Mouse (Mus musculus): ENCODE measurements at regions not wholly inside any gene's neighbourhood (a gene's known extent, or its start where the extent isn't known, plus 50 kb on each side); places are given as distances from the start of the nearest gene placed in this dataset.
A peak's percentile ranks its signal among the peaks of the same experiment; 100 is the strongest.

DNA sequence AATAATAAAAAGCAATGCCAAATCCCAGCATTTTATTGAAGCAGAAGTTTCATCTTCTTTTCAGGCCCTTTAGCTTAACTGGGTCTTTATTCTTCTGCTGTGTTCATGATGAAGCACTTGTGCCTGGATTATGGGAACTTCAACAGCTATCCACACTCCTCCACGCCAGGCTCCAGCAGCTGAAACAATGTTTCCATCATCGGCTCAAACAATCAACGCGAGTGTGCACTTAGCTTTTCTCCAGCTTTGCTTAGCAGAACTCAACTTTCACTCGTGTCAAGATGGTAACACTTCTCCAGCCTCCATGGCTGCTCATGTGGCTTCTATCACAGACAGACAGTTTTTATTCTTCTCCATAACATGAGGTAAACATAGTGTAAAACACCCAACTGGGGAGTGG, 143.8 kb upstream of the Mdm1 start:
- DNase-seq (ENCODE audit: low spot score in 2 of 2) = no peak

DNA sequence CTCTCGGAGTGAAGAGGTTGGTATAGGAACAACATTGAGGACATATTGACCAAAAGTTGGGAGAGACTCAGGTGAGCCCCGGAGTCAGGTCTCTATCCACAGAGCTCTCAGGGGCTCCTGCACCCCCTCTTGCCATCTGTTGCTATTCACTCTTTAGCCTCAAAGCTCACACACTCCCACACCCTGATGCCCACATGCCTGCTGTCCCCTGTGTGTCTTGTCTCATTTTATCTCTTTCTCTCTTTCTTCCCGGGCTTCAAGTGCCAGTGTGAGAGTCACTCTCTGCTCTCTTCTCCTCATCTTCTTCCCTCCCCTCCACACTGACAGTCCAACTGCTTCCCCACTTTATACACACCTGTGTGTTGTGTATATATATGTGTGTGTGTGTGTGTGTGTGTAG, 141.0 kb upstream of the Mdm1 start:
- DNase-seq (ENCODE audit: low spot score in 2 of 2) = no peak

DNA sequence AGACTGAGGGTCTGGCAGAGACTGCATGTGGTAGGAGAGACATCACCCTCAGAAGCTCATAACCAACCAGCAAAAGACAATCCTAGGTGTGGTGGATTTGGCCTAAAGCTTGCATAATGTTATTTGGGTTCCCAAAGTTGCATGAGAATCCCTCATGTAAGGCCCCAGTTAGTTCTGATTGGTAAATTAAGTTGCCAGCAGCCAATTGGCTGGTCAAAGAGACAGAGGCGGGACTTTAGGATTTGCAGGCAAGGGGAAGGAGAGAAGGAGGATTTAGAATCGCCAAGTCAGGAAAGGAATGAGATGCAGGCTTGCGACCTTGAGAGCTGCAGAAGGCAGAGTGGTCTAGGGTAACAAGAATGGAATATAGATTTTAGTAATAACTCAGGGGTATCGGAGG, 140.1 kb upstream of the Mdm1 start:
- no peak for DNase-seq (ENCODE audit: low spot score in 2 of 2)

DNA sequence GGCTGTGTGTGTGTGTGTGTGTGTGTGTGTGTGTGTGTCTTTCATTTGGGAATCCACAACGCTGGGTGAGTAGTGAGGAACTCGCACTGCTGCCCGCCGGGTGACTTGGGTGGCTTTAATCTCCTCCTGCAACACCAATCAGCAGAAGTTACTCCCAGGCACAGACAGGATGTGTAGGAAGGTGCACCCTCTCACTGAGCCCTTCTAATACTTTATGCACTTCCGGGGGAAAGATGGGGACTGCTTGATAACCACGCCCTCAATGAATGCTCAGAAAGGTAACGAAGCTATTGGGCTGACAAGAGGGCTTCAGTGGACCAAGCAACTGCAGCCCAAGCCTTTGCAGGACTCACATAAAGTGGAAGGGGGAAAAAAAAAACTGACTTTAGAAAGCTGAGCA, 139.6 kb upstream of the Mdm1 start:
- no peak for DNase-seq (ENCODE audit: low spot score in 2 of 2)

DNA sequence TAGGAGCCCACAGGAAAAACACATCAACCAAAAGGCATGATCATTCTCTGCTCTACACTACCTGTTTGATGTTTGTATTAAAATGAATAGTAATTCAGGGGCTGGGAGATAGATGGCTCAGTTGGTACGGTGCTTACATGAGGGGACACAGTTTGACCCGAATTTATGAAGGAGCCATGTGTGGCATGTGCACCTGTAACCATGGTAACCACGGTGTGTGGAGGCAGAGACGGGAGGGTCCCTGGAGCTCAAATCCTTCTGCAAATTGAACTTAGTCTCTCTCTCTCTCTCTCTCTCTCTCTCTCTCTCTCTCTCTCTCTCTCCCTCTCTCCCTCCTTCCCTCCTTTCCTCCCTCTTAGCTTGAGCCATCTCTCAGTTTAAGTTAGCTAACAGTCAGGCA, 139.1 kb upstream of the Mdm1 start:
- DNase-seq (ENCODE audit: low spot score in 2 of 2) = no peak

DNA sequence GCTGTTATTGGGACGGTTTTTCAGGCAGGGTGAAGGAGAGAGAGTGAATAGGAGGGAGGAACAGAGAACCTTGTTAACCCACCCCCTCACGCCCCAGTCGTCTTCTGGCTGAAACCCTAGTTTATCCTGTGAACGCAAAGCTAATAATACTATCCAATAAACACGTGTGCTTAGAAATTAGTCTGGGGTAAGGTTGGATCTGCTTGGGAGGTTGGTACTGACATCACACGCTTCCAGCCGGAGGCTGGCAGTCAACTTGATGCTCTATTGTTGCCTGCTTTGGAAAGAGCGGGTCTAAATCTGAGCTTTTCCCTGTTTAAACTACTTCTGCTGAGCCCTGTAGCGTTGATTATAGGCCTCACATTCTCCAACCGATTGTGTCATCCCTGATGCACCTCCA, 138.4 kb upstream of the Mdm1 start:
- DNase-seq (ENCODE audit: low spot score in 2 of 2) = no peak

DNA sequence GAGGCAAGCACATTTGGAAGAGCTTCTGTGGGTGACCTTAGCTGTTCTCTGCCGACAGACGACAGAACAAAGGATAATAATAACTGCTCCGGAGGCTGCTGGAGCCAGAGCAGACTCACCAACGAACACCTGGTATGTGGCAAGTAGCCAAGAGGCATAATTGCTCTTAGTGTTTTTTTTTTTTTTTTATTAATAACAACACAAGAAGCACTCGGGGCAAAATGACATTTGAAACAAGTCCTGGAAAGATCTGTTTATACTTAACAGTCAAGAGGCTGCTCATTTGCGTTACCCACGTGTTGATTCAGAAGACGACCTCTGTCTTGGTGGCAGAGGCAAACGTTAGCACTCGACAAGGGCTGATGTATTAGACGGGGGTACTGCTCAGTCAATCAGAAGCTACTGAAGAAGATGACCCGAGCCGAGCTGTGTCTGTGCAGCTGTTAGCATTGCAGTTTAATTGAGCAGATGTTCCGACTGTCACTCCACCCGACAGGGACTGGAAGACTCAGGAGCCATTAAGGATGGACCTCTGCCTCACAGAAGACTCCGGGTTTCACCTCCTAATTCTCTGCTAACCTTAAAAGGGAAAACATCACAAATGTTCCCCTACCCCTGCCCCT, 137.8 kb upstream of the Mdm1 start:
- no peak for DNase-seq (ENCODE audit: low spot score in 2 of 2)

DNA sequence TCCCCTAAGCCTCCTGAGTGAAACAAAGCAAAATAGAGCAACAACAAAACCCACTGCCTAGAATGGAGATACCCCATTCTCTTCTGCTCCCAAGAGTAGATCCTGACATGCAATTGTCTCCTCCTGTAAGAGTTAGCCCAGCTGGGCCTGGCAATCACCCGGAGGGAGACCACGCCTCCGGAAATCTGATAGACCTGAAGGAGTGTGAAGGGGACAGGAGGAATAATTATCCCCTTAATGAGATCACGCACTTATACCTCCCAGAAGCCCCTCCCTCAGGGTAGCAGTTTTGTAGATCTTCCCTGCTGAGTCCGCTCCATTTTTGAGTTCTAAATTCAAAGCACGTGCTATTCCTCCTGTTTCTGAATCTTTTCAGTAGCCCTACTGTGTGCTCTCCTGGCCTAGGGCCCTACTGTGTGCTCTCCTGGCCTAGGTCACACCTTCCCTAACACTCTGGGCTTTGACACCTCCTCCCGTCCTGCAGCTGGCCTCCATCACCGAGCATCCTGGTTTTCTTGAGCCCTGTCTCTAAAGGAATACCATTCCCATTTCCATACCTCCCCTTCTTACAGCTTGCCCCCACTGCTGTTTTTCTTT, 137.2 kb upstream of the Mdm1 start:
- DNase-seq (ENCODE audit: low spot score in 2 of 2) = no peak

DNA sequence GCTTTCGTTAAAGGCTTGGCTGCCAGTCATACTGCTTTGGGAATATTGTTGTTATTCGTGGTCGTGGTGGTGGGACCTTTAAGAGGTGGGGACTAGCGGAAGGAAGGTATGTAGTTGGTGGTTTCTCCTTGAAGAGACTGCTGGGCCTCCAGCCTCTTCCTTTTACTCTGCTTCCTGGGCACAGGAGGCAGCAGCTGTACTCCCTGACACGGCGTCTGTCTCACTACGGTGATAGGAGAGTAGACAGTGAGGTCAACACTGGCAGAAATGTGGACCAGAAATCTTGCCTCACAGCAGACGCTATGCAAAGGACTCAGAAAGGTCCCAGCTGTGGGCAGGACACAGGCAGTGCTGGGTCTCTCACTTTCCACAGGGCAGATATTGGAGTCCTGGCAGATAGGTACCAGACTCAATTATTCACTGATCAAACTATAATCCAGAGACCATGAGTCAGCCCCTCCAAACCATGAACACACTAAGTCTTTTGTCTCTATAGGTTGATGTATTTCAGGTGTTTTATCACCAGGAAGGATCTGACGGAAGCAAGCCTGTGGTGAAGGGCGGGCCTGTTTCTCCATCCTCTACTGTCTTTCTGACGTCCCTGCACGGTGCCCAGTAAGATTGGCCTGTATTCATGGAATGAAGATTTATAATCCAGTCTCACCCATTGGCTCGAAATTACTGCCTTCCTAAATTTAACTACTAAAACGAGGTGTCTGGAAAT, 134.6 kb upstream of the Mdm1 start:
- DNase-seq (ENCODE audit: low spot score in 2 of 2) = no peak

DNA sequence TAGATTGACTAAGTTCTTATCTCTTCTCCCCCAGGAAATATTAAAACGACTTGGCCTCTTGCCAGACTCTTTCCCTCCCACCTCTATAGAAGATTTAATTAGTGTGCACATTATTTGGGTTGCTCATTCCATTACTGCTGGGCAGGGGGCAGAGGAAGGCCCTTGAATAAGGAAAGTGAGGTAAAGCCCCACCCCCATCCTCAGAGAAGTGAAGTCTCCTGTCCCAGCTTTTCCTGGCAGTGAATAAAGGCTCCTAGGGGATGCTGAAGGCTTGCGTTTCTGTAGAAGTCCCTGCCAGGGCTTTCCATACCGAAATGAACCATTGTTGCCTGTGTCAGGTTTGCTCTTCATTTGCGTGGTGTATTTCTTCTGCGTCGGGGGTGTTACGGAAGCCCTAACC, 133.8 kb upstream of the Mdm1 start:
- DNase-seq (ENCODE audit: low spot score in 2 of 2) = no peak

DNA sequence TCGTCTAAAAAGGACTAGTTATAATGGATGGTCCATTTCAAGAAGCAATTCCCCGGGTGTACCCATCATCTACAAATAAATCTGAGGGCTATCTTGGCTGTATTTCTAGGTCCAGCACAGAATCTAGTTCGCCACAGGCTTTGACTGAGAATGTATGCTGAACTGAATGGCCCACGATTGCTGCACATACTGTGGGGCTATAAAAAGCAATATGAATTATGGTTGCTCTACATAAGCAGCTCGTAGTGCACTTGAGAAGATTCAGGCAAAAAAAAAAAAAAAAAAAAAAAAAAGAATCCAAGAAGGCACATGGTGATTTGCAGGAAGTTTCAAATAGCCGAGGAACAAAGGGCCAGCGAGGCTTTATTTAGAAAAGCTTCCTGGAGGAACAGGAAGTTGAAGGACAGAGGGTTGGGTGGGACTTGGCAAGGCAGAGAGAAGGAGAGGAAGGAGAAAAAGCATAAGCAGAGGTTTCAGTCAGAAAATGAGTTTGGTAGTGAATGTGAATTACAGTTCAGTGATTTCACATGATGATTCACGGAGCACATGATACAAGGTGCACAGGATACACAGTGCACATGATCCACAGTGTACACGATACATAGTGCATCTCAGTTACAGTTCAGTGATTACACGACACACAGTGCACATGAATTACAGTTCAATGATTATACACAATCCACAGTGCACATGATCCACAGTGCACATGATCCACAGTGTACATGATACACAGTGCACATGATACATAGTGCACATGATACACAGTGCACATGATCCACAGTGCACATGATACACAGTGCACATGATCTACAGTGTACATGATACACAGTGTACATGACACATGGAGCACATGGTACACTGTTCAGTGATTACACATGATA, 129.7 kb upstream of the Mdm1 start:
- no peak for DNase-seq (ENCODE audit: low spot score in 2 of 2)

DNA sequence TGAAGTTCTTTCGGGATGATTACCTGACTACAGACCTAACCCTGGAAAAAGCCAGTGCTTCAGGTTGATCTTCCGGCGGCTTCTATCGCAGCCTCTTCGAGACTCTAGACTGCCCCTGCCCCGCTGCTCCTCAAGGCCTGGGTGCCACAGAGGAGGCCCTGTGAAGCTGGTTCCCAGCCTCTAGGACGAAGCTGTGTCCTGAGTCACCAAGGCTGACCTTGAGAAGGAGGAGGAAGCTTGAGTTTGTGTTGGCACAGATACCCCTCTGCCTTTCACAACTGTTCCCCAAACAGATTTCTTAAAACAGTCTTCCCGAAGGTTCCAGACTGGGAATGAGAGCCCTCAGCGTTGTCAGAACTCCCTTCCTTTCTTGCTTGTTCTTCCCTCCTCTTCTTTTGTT, 112.8 kb upstream of the Mdm1 start:
- no peak for DNase-seq (ENCODE audit: low spot score in 2 of 2)

DNA sequence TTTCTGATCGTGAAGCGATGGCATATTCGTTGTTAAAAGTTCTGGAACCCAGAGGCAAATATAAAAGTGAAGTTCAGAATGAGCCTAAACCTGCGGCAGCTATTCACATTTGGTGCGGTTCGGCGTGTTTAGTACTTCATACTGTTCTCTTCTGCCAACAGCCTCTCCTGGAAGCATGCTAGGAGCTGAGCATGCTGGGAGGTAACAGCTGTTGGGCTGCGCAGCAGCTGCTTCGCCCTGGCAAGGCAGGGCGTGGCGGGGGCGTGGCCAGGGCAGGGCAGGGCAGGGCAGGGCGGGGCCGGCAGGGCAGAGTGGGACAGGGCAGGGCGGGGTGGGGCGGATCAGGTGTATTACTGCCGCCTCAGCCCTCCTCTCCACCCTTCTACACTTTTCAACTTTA, 107.2 kb upstream of the Mdm1 start:
- no peak for DNase-seq (ENCODE audit: low spot score in 2 of 2)

DNA sequence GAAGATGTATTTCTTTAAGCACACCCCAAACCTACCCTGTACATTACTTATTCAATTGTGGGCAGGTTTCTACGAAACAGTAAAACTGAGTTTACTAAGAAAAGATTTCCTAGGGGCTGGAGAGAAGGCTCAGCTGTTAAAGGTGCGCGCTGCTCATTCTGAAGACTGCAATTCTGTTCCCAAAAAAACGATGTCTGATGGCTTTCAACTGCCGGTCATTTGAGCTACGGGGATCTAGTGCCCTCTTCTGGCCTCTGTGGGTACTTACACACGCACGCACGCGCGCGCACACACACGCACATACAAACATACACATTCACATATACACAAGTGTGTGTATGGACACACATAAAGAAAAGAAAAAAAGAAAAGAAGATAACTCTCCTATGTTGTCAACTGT, 106.6 kb upstream of the Mdm1 start:
- no peak for DNase-seq (ENCODE audit: low spot score in 2 of 2)

DNA sequence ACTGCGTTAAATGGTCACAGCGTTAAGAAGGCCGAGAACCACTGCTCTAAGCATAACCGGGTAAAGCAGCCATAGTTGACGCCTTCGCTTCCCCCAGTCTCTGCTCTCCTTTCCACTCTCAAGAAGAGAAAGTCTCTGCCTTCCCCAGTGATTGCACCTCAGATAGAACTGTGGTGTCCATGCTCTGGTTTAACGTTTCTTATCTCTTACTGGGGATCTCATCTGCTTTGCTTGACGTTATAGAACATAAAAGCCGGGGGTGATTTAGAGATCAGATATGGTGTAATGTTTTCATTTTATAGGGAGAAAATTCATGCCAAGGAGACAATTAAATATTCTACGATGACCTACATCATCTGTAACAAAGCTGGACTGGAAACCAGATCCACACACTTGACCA, 103.1 kb upstream of the Mdm1 start:
- no peak for DNase-seq (ENCODE audit: low spot score in 2 of 2)

DNA sequence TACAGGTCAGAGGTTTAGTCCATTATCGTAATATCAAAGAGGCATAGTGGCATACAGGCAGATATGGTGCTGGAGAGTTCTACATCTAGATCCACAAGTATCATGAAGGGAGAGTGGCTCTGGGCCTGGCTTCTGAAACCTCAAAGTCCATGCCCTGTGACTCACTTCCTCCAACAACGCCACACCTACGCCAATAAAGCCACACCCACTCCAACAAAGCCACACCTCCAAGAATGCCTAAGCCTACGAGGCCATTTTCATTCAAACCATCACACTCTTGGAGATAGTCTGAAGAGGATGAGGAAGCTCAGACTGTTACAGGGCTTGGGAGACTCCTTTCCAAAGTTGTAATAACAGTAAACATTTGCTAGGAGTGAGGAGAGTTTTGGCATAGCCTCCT, 102.6 kb upstream of the Mdm1 start:
- no peak for DNase-seq (ENCODE audit: low spot score in 2 of 2)

DNA sequence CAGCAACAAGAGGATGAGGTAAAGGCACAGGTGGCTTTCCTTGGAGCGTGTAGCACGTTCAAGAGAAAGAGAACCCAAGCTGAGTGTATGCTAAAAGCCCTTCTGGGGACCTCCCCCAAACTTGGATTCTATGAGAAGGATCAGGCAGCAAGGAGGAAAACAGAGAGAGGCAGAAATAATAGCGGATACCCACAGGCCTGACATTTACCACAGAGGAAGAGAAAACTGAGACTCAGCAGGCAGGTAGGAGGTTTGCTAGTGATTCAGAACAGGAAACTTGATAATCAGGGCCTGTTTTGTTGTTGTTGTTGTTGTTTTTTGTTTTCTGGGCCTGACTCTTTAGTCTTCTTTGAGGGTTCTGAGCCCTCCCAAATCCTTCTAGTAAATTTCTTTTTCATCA, 100.5 kb upstream of the Mdm1 start:
- no peak for DNase-seq (ENCODE audit: low spot score in 2 of 2)

DNA sequence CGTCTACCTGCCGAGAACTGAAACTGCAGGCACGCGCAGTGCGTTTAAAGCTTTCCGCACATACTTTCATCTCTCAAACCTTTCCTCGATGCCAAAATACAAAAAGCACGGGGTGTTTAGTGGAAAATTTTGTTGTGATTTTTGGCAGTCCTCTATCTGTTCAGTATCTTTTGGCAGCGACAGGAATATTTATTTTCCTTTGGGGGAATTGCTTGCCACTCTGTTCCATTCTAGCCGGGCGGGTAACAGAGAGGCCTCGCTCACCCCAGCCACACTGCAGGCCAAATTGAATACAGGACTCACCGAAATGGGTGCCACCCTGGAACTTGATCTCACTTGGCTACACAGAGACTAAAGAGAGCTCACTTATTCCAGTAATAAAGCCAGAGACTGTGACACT, 97.8 kb upstream of the Mdm1 start:
- no peak for DNase-seq (ENCODE audit: low spot score in 2 of 2)

DNA sequence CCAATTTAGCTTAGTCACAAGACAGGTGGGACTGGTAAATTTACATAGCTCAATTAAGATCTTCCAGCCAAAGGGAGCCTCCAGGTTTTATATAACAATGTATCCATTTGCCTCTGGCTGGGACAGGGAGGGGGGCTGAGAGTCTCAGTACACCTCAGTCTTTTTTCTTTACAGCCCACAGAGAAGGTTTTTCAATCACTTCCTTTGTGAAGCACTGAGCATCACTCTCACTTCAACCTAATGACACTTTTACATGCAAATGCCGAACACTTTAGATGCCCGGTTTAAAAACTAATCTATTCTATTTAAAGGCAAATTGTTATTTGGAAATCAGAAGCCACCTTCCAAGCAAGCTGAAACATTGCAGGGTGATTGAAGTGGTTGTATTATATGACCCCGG, 96.8 kb upstream of the Mdm1 start:
- DNase-seq (ENCODE audit: low spot score in 2 of 2) = no peak

DNA sequence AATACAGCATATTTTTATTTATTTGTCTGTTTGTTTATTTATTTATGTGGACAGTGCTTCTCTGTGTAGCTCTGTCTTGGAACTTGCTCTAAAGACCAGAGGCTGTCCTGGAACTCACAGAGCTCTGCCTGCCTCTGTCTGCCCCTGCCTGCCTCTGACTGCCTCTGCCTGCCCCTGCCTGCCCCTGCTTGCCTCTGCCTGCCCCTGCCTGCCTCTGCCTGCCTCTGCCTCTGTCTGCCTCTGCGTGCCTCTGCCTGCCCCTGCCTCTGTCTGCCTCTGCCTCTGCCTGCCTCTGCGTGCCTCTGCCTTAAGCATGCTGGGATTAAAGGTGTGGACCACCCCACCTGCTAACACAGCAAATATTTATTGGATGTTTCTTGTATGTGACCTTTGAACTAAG, 96.2 kb upstream of the Mdm1 start:
- no peak for DNase-seq (ENCODE audit: low spot score in 2 of 2)

DNA sequence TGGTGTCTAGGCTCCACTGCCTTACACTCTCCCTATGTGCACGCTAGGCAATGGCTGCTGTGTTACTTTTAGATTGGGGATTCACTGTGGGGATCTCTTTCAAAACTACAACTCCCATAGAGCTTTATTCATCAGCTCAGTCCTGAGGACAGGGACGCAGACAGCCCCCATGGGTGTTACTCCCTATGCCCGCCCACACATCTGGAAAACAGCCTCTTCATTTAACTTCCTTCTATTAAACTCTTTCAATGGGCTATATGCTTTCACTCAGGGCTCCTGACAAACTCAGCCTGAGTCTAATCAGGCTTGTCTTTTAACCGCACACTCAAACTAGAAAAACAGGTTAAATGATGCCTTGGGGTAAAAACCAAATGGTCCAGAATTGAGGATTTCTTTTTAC, 95.3 kb upstream of the Mdm1 start:
- no peak for DNase-seq (ENCODE audit: low spot score in 2 of 2)

DNA sequence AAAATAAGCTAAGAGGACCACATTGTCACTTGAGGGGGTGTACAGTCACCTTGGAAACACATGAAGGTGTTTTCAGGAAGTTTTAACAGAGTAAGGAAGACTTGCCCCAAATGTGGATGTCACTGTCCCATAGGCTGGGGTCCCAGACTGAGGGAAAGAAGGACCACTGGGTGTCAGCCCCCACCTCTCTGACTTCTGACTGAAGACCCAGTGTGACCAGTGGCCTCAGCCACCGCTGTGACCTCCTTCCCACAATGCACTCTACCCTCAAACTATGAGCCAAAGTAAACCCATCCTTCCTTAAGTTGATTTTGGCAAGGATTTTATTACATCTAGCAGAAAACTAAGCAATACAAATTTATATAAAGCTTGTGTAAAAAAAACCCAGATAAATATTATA, 94.8 kb upstream of the Mdm1 start:
- DNase-seq (ENCODE audit: low spot score in 2 of 2) = no peak

DNA sequence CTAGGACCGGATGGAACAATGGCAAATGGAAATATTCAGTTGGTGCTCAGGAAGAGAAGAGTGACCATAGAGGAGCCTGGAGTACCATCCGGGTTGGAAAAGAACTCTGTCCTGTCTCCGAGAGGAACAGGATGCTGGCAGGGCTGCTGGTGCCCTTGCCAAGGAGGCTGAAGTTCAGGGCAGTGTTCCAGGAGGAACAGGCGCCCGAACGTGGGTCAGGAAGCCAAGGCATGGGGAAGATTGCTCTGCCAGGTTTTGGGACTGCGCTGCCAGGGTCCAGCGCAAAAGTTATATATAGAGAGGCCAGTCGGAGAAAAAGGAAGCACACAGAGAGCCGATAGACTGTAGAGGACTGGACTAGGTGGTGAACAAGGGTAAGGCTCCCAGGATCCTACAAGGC, 92.3 kb upstream of the Mdm1 start:
- peak; percentile 12 to 34 for DNase-seq (ENCODE audit: low spot score in 2 of 2)

Measured in frontal cortex, postnatal 10 days (tissue).